Mouse (Mus musculus): ENCODE results near the gene Natd1. TPM values are rescaled to one million over a fixed set of nuclear protein-coding genes. Genes with fewer than 3 reads are reported as not detected.
A peak's percentile ranks its signal among the peaks of the same experiment; 100 is the strongest.

Gene Natd1
- 26.2 and 32.5 TPM in 2 replicates for polyA plus RNA-seq (2014; fragmentation: Nextera tagmentation; extraction: Ambion mirVana)

DNA sequence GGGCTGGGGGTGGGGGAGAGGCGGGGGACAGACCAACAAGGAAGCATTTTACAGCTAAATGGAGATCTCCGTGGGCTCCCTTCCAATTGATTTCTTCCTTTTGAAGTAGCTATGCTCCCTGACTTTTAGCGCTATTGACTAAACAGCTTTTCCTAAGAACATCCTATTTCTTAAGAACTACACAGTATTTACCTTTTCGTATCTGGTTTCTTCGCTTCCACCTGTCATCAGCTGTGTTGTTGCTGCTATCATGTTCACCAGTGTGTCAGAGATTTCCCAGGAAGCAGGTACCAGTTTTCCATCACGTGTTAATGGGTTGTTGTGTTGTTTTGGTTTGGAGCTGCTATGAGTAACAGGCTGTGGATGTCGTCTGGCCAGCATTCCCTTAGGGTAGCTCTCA lies at the start of gene Natd1:
Gene Natd1 (minus strand): TSS at position 260 of the 400 bp plus-strand sequence.
- 39% methylated on average over 7 of the region's 7 CpGs for WGBS

DNA sequence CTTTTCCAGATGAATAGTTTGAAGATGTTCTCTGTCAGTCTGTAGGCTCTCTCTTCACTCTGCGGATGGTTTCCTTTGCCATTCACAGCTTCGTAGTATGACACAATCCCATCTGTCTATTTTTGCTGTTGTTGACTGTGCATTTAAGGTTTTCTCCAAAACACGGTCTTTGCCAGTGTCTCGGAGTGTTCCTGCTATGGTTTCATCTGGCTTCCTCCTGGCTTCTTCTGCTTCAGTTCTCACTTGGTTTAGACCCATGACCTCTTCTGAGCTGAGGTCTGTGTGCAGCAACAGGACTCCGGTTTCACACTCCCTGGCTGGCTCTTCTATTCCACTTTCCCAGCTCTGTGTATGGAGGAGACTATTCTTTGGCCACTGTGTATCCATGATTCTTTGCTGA lies 48.2 kb upstream of the Natd1 start:
- no peak overlapping the region for H3K4me2 ChIP-seq (replicated peaks)
- DNase-seq (ENCODE audit: low spot score) (no peak), ATAC-seq (ENCODE audit: low FRiP score) (no peak)
- H3K4me3 ChIP-seq (replicated peaks; ENCODE audit: low read length): no peak overlapping the region
- H3K27me3 ChIP-seq (ENCODE audit: control insufficient read depth, insufficient read depth, low read length): no peaks in the 10 kb centered on the region
- no peaks in the 10 kb centered on the region for H3K36me3 ChIP-seq (replicated peaks; ENCODE audit: control insufficient read depth, insufficient read depth)
- H3K9me3 ChIP-seq (ENCODE audit: control insufficient read depth, low read length): no peaks in the 10 kb centered on the region
- H3K27ac ChIP-seq: no peak overlapping the region
- H3K4me1 ChIP-seq (replicated peaks; ENCODE audit: control insufficient read depth, insufficient read depth, low read length): no peaks in the 10 kb centered on the region
- no peak overlapping the region for H3K9ac ChIP-seq
- WGBS: 86% methylated on average over 5 of the region's 5 CpGs

More for the DNA sequence above, at the start of gene Natd1:
- no peaks in the 10 kb centered on the region for H3K9me3 ChIP-seq (ENCODE audit: control insufficient read depth, low read length)
- H3K27ac ChIP-seq: peak within 1 kb of the TSS; percentile 83
- H3K4me3 ChIP-seq (replicated peaks; ENCODE audit: low read length): peak within 1 kb of the TSS; percentile 97
- no peak for DNase-seq (ENCODE audit: low spot score)
- peaks cover 26% of the 10 kb centered on the region for H3K4me1 ChIP-seq (replicated peaks; ENCODE audit: control insufficient read depth, insufficient read depth, low read length)
- H3K27me3 ChIP-seq (ENCODE audit: control insufficient read depth, insufficient read depth, low read length): no peaks in the 10 kb centered on the region
- no peak for ATAC-seq (ENCODE audit: low FRiP score)
- peak within 1 kb of the TSS; percentile 98 for H3K9ac ChIP-seq
- H3K36me3 ChIP-seq (replicated peaks; ENCODE audit: control insufficient read depth, insufficient read depth): no peaks in the 10 kb centered on the region; the same call in 1 of the 2 replicates
- peak within 1 kb of the TSS; percentile 92 for H3K4me2 ChIP-seq (replicated peaks)

DNA sequence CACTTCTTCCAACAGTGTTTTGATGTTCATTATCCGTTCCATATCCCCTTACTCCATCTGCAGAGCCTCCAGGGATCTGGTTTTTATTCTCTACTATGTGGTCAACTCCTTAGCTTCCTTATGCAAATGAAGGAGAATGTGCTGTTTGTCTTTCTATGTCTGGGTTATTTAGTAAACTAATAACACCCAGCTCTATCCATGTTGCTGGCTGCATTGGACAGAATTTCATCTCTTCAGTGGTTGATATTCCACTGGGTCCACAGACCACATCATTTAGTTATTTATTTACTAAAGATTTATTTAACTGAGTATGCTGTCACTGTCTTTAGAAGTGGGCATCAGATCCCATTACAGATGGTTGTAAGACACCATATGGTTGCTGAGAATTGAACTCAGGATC lies 46.6 kb upstream of the Natd1 start:
- Histone ChIP-seq H3K27ac (no peak overlapping the region), H3K27me3 (ENCODE audit: control insufficient read depth, insufficient read depth, low read length) (no peaks in the 10 kb centered on the region), H3K9ac (no peak overlapping the region), H3K9me3 (ENCODE audit: control insufficient read depth, low read length) (no peaks in the 10 kb centered on the region), H3K4me3 (replicated peaks; ENCODE audit: low read length) (no peak overlapping the region), H3K36me3 (replicated peaks; ENCODE audit: control insufficient read depth, insufficient read depth) (no peaks in the 10 kb centered on the region), H3K4me2 (replicated peaks) (no peak overlapping the region), H3K4me1 (replicated peaks; ENCODE audit: control insufficient read depth, insufficient read depth, low read length) (no peaks in the 10 kb centered on the region)
- ATAC-seq (ENCODE audit: low FRiP score): no peak
- 63% methylated on average over 1 of the region's 1 CpGs for WGBS
- no peak for DNase-seq (ENCODE audit: low spot score)

DNA sequence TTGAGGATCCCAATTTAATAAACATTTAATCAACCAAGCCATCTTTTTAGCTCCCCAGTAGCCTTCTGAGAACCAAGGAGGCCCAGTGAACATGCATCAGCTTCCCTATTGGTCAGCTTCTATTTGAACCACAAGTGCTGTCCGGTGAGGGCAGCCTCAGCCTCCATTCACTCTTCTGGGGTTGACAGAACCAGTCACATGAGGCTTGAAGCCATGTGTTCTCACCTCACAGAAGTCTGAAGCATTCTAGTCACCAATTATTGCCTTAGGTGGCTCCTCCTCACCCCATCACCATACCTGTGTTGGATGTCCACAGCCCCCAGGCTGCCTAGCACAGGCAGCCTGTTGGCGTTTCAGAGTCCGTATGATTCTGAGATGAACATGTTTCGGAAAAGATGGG lies 44.4 kb upstream of the Natd1 start:
- 90% methylated on average over 4 of the region's 4 CpGs for WGBS
- Histone ChIP-seq H3K4me1 (replicated peaks; ENCODE audit: control insufficient read depth, insufficient read depth, low read length) (peaks cover 3% of the 10 kb centered on the region; the same call in 1 of the 2 replicates), H3K27ac (no peak overlapping the region), H3K9me3 (ENCODE audit: control insufficient read depth, low read length) (no peaks in the 10 kb centered on the region), H3K4me2 (replicated peaks) (no peak overlapping the region), H3K27me3 (ENCODE audit: control insufficient read depth, insufficient read depth, low read length) (no peaks in the 10 kb centered on the region), H3K4me3 (replicated peaks; ENCODE audit: low read length) (no peak overlapping the region), H3K9ac (no peak overlapping the region), H3K36me3 (replicated peaks; ENCODE audit: control insufficient read depth, insufficient read depth) (no peaks in the 10 kb centered on the region)
- ATAC-seq (ENCODE audit: low FRiP score): no peak
- no peak for DNase-seq (ENCODE audit: low spot score)

DNA sequence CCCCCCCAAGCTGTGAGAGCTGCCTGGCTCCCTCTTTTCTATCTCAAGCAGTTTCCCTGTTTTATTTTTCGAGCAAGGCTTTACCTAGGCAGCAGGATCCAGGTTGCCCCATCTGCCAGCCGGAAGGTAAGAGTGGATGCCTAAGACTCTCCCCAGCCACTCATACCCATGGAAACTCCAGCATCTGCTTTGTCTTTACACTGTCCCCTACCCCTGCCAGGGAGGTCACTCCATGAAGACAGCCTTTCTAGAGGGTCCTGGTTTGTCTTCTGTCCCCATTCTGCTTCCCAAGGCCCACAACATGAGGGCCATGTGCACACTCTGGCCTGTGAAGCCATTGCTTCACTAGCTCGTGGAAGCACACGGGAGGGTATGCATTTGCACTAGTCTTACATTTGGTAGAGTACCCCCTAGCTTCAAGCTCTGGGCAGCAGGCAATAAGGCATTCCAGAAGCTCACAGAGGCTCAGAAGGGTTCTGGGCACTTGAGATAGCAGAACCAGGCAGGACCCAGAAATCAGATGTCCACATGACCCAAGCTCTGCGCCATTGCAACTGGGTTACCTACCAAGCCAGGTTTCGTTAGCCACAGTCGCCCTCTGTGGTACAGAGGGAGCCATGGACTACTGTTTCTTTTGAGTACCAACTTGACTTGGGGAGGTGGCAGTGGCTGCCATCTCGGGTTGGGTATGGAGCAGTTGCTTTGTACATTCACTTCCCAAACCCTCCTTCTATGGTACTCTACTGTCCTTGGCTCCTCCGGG lies 41.3 kb upstream of the Natd1 start:
- 76% methylated on average over 9 of the region's 9 CpGs for WGBS
- peaks cover 8% of the 10 kb centered on the region; the same call in 1 of the 2 replicates for H3K4me1 ChIP-seq (replicated peaks; ENCODE audit: control insufficient read depth, insufficient read depth, low read length)
- H3K36me3 ChIP-seq (replicated peaks; ENCODE audit: control insufficient read depth, insufficient read depth): peaks cover 16% of the 10 kb centered on the region
- H3K4me2 ChIP-seq (replicated peaks): no peak overlapping the region
- ATAC-seq (ENCODE audit: low FRiP score) (no peak), DNase-seq (ENCODE audit: low spot score) (no peak)
- H3K9ac ChIP-seq: no peak overlapping the region
- no peak overlapping the region for H3K4me3 ChIP-seq (replicated peaks; ENCODE audit: low read length)
- H3K27ac ChIP-seq: no peak overlapping the region
- H3K9me3 ChIP-seq (ENCODE audit: control insufficient read depth, low read length): no peaks in the 10 kb centered on the region
- no peaks in the 10 kb centered on the region for H3K27me3 ChIP-seq (ENCODE audit: control insufficient read depth, insufficient read depth, low read length)

DNA sequence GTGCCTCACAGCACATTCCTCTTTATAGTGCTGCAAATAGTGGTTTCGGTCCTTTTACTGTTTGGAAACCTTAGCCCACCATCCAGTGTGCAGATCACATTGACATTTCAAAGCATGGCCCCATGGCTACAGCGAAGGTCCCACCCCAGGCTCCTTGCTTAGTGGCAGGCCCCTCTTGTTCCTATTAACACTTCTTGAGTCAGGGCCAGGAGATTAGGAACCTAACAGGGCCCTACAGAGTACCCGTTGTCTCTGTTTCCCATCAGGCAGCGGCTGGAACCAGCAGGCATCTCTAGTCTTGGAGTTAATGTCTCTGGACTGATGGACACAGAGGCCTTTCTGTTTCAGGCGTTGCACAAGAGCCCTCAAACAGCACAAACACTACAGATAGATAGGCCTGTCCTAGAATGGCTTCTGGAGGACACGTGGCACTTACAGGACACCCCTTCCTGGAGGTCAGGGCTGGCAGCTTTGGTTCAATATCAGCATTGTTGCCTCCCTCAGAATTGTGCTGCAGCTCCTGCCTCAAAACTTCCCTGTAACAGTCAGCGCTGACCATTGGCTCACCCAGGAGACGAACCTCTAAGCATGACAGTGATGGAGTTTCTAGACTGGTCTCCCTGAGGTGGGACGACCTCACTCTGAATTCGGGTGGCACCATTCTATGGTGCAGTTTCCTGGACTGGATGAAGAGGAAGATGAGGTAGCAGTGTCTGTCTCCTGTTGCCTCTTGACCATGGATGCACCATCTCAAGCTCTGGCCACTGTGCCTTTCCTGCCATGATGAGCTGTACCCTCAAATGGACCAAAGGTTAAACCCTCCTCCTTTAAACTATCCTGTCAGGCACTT lies 39.9 kb upstream of the Natd1 start:
- Histone ChIP-seq H3K9me3 (ENCODE audit: control insufficient read depth, low read length) (no peaks in the 10 kb centered on the region), H3K4me1 (replicated peaks; ENCODE audit: control insufficient read depth, insufficient read depth, low read length) (peaks cover 8% of the 10 kb centered on the region; the same call in 1 of the 2 replicates), H3K9ac (0 out of 2 replicates have a peak overlapping the region, but pooled peaks have one; percentile 3), H3K4me2 (replicated peaks) (peak overlapping the region; percentile 35), H3K4me3 (replicated peaks; ENCODE audit: low read length) (no peak overlapping the region), H3K27ac (no peak overlapping the region), H3K36me3 (replicated peaks; ENCODE audit: control insufficient read depth, insufficient read depth) (peaks cover 25% of the 10 kb centered on the region), H3K27me3 (ENCODE audit: control insufficient read depth, insufficient read depth, low read length) (no peaks in the 10 kb centered on the region)
- ATAC-seq (ENCODE audit: low FRiP score): peak; percentile 46; the same call in 1 of the 2 replicates
- WGBS: 78% methylated on average over 10 of the region's 10 CpGs
- DNase-seq (ENCODE audit: low spot score): no peak

DNA sequence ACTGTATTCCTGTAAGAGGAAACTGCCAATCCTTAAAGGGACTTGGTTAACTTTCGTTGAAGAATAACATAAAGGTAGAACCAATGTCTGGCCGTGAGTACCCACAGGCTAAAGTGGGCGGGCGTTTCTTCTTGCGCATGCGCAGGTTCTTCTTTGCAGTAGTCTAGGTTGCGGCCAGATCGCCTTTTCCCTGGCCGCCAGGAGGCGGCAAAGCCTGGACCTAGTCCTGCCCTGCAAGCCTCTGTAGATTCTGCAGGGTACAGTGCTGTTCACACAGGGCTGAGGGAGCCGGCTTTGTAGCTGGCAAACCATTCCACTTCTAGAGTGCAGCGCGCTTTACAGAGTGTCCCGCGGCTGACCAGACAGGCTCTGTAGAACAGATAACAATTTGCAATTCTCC lies 39.3 kb upstream of the Natd1 start:
- no peaks in the 10 kb centered on the region for H3K9me3 ChIP-seq (ENCODE audit: control insufficient read depth, low read length)
- no peaks in the 10 kb centered on the region for H3K27me3 ChIP-seq (ENCODE audit: control insufficient read depth, insufficient read depth, low read length)
- no peak overlapping the region for H3K4me3 ChIP-seq (replicated peaks; ENCODE audit: low read length)
- peak; percentile 96 for ATAC-seq (ENCODE audit: low FRiP score)
- 8% methylated on average over 15 of the region's 15 CpGs for WGBS
- 0 out of 2 replicates have a peak overlapping the region, but pooled peaks have one; percentile 3 for H3K9ac ChIP-seq
- H3K4me2 ChIP-seq (replicated peaks): peak overlapping the region; percentile 35
- DNase-seq (ENCODE audit: low spot score): peak; percentile 93
- peaks cover 8% of the 10 kb centered on the region; the same call in 1 of the 2 replicates for H3K4me1 ChIP-seq (replicated peaks; ENCODE audit: control insufficient read depth, insufficient read depth, low read length)
- H3K36me3 ChIP-seq (replicated peaks; ENCODE audit: control insufficient read depth, insufficient read depth): peaks cover 32% of the 10 kb centered on the region
- H3K27ac ChIP-seq: no peak overlapping the region

DNA sequence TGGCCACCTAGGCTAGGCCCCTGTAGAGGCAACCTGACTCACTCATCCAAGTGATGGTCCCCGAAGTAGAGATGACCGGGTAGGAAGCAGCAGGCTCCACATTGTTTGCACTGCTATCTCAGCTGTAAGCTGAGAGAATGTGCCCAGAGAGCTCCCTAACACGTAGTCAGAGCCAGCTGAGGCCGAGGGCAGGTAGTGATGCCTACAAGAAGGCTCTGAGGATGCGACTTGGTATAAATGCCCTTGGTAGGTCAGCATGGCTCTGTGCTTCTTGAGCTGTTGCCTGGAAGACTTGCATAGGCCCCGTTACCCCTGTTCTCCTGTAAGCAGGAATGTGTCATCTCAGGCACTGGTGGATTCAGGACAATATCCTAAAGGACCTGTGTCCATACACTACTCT lies 38.4 kb upstream of the Natd1 start:
- no peak overlapping the region for H3K27ac ChIP-seq
- H3K36me3 ChIP-seq (replicated peaks; ENCODE audit: control insufficient read depth, insufficient read depth): peaks cover 40% of the 10 kb centered on the region
- no peak for ATAC-seq (ENCODE audit: low FRiP score)
- no peaks in the 10 kb centered on the region for H3K27me3 ChIP-seq (ENCODE audit: control insufficient read depth, insufficient read depth, low read length)
- DNase-seq (ENCODE audit: low spot score): no peak
- no peak overlapping the region for H3K4me3 ChIP-seq (replicated peaks; ENCODE audit: low read length)
- peaks cover 8% of the 10 kb centered on the region; the same call in 1 of the 2 replicates for H3K4me1 ChIP-seq (replicated peaks; ENCODE audit: control insufficient read depth, insufficient read depth, low read length)
- H3K9ac ChIP-seq: no peak overlapping the region
- WGBS: 92% methylated on average over 6 of the region's 6 CpGs
- no peak overlapping the region for H3K4me2 ChIP-seq (replicated peaks)
- H3K9me3 ChIP-seq (ENCODE audit: control insufficient read depth, low read length): no peaks in the 10 kb centered on the region

DNA sequence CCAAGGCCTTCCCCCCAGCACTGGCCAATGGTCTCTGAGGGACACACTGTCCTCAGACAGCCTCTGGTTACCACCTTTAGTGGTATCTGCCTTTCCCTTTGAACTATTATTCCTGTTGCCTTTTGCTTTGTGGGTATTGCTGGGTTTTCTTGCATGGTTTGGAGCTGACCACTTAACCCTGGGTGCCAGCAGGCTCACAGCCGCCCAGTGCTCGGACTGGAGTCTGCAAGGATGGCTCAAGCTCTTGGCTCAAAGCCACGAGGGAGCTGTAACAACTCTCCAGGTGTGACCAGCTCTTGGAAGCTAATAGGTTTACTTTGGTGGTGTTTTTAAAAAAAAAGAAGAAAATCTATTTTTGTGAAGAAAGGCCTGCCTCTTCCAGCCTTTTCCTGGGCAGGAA lies 37.8 kb upstream of the Natd1 start:
- H3K9ac ChIP-seq: no peak overlapping the region
- H3K4me2 ChIP-seq (replicated peaks): no peak overlapping the region
- H3K4me3 ChIP-seq (replicated peaks; ENCODE audit: low read length): no peak overlapping the region
- no peaks in the 10 kb centered on the region for H3K27me3 ChIP-seq (ENCODE audit: control insufficient read depth, insufficient read depth, low read length)
- H3K9me3 ChIP-seq (ENCODE audit: control insufficient read depth, low read length): no peaks in the 10 kb centered on the region
- no peak overlapping the region for H3K27ac ChIP-seq
- peaks cover 8% of the 10 kb centered on the region; the same call in 1 of the 2 replicates for H3K4me1 ChIP-seq (replicated peaks; ENCODE audit: control insufficient read depth, insufficient read depth, low read length)
- DNase-seq (ENCODE audit: low spot score) (no peak), ATAC-seq (ENCODE audit: low FRiP score) (no peak)
- WGBS: 87% methylated on average over 3 of the region's 3 CpGs
- H3K36me3 ChIP-seq (replicated peaks; ENCODE audit: control insufficient read depth, insufficient read depth): peaks cover 46% of the 10 kb centered on the region

All from hindbrain, embryonic 14.5 days (tissue).